Mouse (Mus musculus): ENCODE results near the gene Eif1. TPM values are rescaled to one million over a fixed set of nuclear protein-coding genes. Genes with fewer than 3 reads are reported as not detected.
"Not testable (repeated sequence)": the region's sequence is repeated elsewhere in the genome, so short reads cannot be mapped to it uniquely, and the experiment has no call there.

Gene Eif1
- polyA plus RNA-seq, 1 experiment from 2014 or later, result 1,791 TPM

DNA sequence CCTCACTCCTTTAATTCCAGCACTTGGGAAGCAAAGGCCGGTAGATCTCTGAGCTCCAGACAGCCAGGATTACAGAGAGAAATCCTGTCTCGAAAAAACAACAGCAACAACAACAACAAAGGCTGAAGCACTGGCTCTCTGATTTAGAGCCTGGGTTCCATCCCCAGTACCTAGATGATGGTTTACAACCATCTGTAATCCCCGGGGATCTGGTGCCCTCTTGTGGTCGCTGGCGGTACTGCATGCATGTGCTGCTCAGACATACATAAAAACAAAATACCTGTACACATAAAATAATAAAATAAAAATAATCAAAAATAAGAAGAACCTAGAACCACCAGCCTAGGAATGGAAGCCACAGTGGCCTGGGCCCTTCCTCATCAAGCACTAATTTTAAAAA lies 19.4 kb upstream of the Eif1 start:
- WGBS, result 13% methylated on average over 5 of the region's 5 CpGs
- no peaks in the 10 kb centered on the region for H3K27me3 ChIP-seq (ENCODE audit: control insufficient read depth, insufficient read depth, low read length)
- 0 out of 2 replicates have a peak, but pooled peaks cover 3% of the 10 kb centered on the region for H3K4me1 ChIP-seq (replicated peaks; ENCODE audit: control insufficient read depth, insufficient read depth, low read length)
- no peaks in the 10 kb centered on the region for H3K36me3 ChIP-seq (ENCODE audit: control insufficient read depth, insufficient read depth, low read length)
- no peaks in the 10 kb centered on the region for H3K9me3 ChIP-seq (ENCODE audit: control insufficient read depth, low read length)
- no peak overlapping the region for H3K4me2 ChIP-seq (ENCODE audit: low read depth, low read length, severe bottlenecking)
- no peak for ATAC-seq (replicated peaks; ENCODE audit: low FRiP score)
- H3K27ac ChIP-seq (ENCODE audit: low read depth, low read length), result no peak overlapping the region
- H3K9ac ChIP-seq (ENCODE audit: low read length), result no peak overlapping the region
- no peak overlapping the region for H3K4me3 ChIP-seq (ENCODE audit: low read depth, low read length)
- peak; percentile 88 for DNase-seq (ENCODE audit: low spot score)

DNA sequence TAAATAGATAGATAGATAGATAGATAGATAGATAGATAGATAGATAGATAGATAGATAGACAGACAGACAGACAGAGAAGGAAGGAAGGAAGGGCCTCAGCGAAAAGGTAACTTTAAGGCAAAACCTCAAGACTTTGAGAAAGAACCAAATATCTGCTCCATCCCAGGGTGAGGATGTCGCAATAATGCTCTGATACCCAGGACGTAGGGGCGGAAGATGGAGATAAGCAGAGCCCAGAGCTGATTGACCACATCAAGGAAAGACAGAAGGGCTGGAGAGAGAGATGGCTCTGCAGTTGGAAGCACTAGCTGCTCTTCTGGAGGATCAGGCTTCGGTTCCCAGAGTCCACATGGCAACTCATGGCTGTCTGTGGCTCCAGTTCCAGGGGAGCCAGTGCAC lies 18.4 kb upstream of the Eif1 start:
- Histone ChIP-seq H3K9me3 (ENCODE audit: control insufficient read depth, low read length) (no peaks in the 10 kb centered on the region), H3K27me3 (ENCODE audit: control insufficient read depth, insufficient read depth, low read length) (no peaks in the 10 kb centered on the region), H3K27ac (ENCODE audit: low read depth, low read length) (no peak overlapping the region), H3K9ac (ENCODE audit: low read length) (no peak overlapping the region), H3K36me3 (ENCODE audit: control insufficient read depth, insufficient read depth, low read length) (no peaks in the 10 kb centered on the region), H3K4me1 (replicated peaks; ENCODE audit: control insufficient read depth, insufficient read depth, low read length) (0 out of 2 replicates have a peak, but pooled peaks cover 3% of the 10 kb centered on the region), H3K4me2 (ENCODE audit: low read depth, low read length, severe bottlenecking) (no peak overlapping the region), H3K4me3 (ENCODE audit: low read depth, low read length) (no peak overlapping the region)
- 86% methylated on average over 5 of the region's 5 CpGs for WGBS
- DNase-seq (ENCODE audit: low spot score) (no peak), ATAC-seq (replicated peaks; ENCODE audit: low FRiP score) (no peak)

DNA sequence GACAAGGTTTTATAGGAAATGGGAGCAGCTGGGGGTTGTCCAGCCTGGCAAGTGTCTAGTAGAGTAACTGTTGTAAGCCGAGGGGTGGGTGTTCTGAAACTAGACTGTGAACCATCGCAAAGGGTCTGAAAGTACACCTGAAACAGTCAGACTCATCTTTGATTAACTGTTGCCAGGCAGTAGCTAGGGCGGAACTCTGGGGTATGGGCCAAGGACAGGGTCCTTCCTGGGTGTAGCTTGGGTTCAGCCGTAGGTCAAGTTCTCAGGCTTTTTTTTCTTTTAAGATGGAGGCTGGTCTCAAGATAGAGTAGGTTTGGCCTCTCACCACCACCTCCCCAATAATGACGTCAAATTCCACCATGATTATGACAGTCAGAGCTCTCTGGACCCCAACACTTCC lies 11.8 kb upstream of the Eif1 start:
- Histone ChIP-seq H3K27ac (ENCODE audit: low read depth, low read length) (no peak overlapping the region), H3K4me3 (ENCODE audit: low read depth, low read length) (no peak overlapping the region), H3K36me3 (ENCODE audit: control insufficient read depth, insufficient read depth, low read length) (no peaks in the 10 kb centered on the region), H3K27me3 (ENCODE audit: control insufficient read depth, insufficient read depth, low read length) (no peaks in the 10 kb centered on the region), H3K4me2 (ENCODE audit: low read depth, low read length, severe bottlenecking) (no peak overlapping the region), H3K9me3 (ENCODE audit: control insufficient read depth, low read length) (no peaks in the 10 kb centered on the region), H3K4me1 (replicated peaks; ENCODE audit: control insufficient read depth, insufficient read depth, low read length) (peaks cover 3% of the 10 kb centered on the region; the same call in 1 of the 2 replicates), H3K9ac (ENCODE audit: low read length) (no peak overlapping the region)
- ATAC-seq (replicated peaks; ENCODE audit: low FRiP score) (no peak), DNase-seq (ENCODE audit: low spot score) (no peak)
- WGBS, result 93% methylated on average over 5 of the region's 5 CpGs

DNA sequence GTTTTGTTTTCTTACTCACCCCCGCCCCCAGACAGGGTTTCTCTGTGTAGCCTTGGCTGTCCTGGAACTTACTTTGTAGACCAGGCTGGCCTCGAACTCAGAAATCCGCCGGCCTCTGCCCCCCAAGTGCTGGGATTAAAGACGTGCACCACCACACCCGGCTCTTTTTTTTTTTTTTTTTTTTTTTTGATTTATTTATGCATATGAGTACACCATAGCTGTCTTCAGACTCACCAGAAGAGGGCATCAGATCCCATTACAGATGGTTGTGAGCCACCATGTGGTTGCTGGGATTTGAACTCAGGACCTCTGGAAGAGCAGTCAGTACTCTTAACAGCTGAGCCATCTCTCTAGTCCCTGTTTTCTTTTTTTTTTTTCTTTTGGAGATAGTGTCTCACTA lies 11.0 kb upstream of the Eif1 start:
- DNase-seq (ENCODE audit: low spot score); H3K9me3 ChIP-seq (ENCODE audit: control insufficient read depth, low read length); H3K4me2 ChIP-seq (ENCODE audit: low read depth, low read length, severe bottlenecking); H3K4me1 ChIP-seq (replicated peaks; ENCODE audit: control insufficient read depth, insufficient read depth, low read length); H3K9ac ChIP-seq (ENCODE audit: low read length); H3K27ac ChIP-seq (ENCODE audit: low read depth, low read length); H3K4me3 ChIP-seq (ENCODE audit: low read depth, low read length); ATAC-seq (replicated peaks; ENCODE audit: low FRiP score); H3K27me3 ChIP-seq (ENCODE audit: control insufficient read depth, insufficient read depth, low read length); H3K36me3 ChIP-seq (ENCODE audit: control insufficient read depth, insufficient read depth, low read length): not testable (repeated sequence)
- WGBS, result 86% methylated on average over 6 of the region's 6 CpGs

DNA sequence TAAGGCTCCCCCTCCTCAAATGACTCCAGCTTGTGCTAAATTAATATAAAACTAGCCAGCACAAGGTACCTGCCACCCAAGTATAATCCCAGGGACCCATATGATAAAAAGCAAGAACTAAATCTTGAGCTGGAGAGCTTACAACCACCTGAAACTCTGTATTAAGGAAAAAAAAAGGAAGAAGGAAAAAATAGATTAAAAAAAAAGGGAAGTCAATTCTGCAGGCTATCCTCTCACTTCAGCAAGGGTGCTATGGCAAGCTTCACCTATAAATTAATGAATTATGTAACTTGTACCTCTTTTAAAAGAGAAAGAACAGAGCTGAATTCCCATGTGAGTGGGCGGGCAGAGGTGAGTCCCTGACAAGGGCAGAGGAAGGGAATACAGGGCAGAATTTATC lies 8.0 kb upstream of the Eif1 start:
- no peak overlapping the region for H3K9ac ChIP-seq (ENCODE audit: low read length)
- DNase-seq (ENCODE audit: low spot score) (no peak), ATAC-seq (replicated peaks; ENCODE audit: low FRiP score) (no peak)
- peaks cover 3% of the 10 kb centered on the region; the same call in 1 of the 2 replicates for H3K4me1 ChIP-seq (replicated peaks; ENCODE audit: control insufficient read depth, insufficient read depth, low read length)
- H3K27ac ChIP-seq (ENCODE audit: low read depth, low read length), result no peak overlapping the region
- H3K36me3 ChIP-seq (ENCODE audit: control insufficient read depth, insufficient read depth, low read length), result no peaks in the 10 kb centered on the region
- no peaks in the 10 kb centered on the region for H3K27me3 ChIP-seq (ENCODE audit: control insufficient read depth, insufficient read depth, low read length)
- no peak overlapping the region for H3K4me2 ChIP-seq (ENCODE audit: low read depth, low read length, severe bottlenecking)
- WGBS, result 89% methylated on average over 1 of the region's 1 CpGs
- H3K4me3 ChIP-seq (ENCODE audit: low read depth, low read length), result no peak overlapping the region
- H3K9me3 ChIP-seq (ENCODE audit: control insufficient read depth, low read length), result no peaks in the 10 kb centered on the region

DNA sequence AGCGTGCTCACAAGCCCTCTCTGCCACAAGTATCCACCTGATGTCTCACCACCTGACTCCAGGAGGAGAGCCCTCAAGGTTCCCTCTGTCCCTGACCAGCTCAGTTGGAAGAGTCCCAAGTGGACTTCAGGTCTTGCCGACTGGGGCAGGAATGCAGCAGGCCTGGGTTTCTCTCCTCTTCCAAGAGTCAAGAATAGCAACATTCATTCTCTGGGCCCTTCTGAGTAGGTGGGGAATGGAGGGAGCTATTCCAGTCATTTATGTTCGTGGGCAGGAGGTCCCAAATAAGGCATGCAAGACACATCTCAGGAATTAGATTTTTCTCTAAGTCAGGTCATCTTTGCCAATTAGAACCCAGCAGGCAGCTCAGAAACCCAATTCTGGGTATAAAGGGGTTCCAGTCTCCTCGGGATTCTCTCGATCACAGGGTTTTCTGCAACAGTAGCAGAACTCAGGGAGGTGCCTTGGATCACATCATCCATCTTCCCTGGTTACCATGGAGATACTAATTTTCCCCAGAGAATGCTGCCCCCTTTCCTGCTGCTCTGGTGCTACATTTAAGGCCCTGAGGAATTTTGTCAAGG lies 7.5 kb upstream of the Eif1 start:
- H3K9me3 ChIP-seq (ENCODE audit: control insufficient read depth, low read length), result no peaks in the 10 kb centered on the region
- no peak overlapping the region for H3K27ac ChIP-seq (ENCODE audit: low read depth, low read length)
- DNase-seq (ENCODE audit: low spot score) (no peak), ATAC-seq (replicated peaks; ENCODE audit: low FRiP score) (no peak)
- no peak overlapping the region for H3K9ac ChIP-seq (ENCODE audit: low read length)
- no peaks in the 10 kb centered on the region for H3K27me3 ChIP-seq (ENCODE audit: control insufficient read depth, insufficient read depth, low read length)
- no peak overlapping the region for H3K4me2 ChIP-seq (ENCODE audit: low read depth, low read length, severe bottlenecking)
- 44% methylated on average over 5 of the region's 5 CpGs for WGBS
- H3K4me3 ChIP-seq (ENCODE audit: low read depth, low read length), result no peak overlapping the region
- peaks cover 3% of the 10 kb centered on the region; the same call in 1 of the 2 replicates for H3K4me1 ChIP-seq (replicated peaks; ENCODE audit: control insufficient read depth, insufficient read depth, low read length)
- H3K36me3 ChIP-seq (ENCODE audit: control insufficient read depth, insufficient read depth, low read length), result no peaks in the 10 kb centered on the region

DNA sequence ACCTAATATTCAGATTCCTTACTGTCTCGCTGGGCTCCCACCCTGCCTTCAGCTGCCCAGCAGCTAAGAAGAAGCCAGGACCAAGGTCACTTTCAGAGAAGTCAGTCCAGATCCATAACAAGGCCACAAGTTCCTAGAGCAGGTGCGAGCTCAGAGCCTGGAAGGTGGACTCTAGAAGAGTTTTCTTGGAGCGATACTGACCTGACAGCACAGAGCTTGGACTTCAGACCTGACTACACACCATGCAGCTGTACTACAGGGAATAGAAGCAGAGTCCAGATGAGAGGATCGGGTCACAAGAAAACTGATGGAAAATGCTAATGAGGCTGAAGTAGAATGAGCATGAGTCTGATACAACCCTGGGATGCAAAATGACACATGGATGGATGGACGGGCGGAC lies 6.3 kb upstream of the Eif1 start:
- DNase-seq (ENCODE audit: low spot score) (no peak), ATAC-seq (replicated peaks; ENCODE audit: low FRiP score) (no peak)
- no peaks in the 10 kb centered on the region for H3K36me3 ChIP-seq (ENCODE audit: control insufficient read depth, insufficient read depth, low read length)
- no peak overlapping the region for H3K4me2 ChIP-seq (ENCODE audit: low read depth, low read length, severe bottlenecking)
- H3K4me1 ChIP-seq (replicated peaks; ENCODE audit: control insufficient read depth, insufficient read depth, low read length), result peaks cover 3% of the 10 kb centered on the region; the same call in 1 of the 2 replicates
- H3K9me3 ChIP-seq (ENCODE audit: control insufficient read depth, low read length), result no peaks in the 10 kb centered on the region
- no peak overlapping the region for H3K27ac ChIP-seq (ENCODE audit: low read depth, low read length)
- no peaks in the 10 kb centered on the region for H3K27me3 ChIP-seq (ENCODE audit: control insufficient read depth, insufficient read depth, low read length)
- no peak overlapping the region for H3K9ac ChIP-seq (ENCODE audit: low read length)
- WGBS, result 92% methylated on average over 6 of the region's 6 CpGs
- H3K4me3 ChIP-seq (ENCODE audit: low read depth, low read length), result no peak overlapping the region

DNA sequence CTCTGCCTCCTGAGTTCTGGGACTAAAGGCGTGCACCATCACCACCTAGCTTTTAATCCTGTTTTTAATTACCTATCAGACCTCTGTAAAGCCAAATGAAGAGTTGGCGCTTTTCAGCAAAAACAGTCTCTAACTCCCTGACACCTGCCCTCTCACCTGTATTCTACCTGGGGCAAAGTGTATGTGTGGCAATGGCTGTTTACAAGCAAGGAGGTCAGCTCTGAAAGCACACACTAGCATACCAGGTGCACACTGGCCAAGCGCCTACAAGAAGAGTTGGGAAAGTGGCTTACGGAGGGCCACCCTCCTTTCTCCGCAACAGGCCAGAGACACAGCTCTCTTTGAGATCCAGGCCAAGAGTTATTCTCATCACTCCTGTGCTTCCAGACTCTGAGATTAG lies 4.2 kb upstream of the Eif1 start:
- no peak for DNase-seq (ENCODE audit: low spot score)
- H3K27ac ChIP-seq (ENCODE audit: low read depth, low read length), result no peak overlapping the region
- H3K4me3 ChIP-seq (ENCODE audit: low read depth, low read length), result no peak overlapping the region
- WGBS, result 94% methylated on average over 5 of the region's 5 CpGs
- H3K4me2 ChIP-seq (ENCODE audit: low read depth, low read length, severe bottlenecking), result no peak overlapping the region
- H3K36me3 ChIP-seq (ENCODE audit: control insufficient read depth, insufficient read depth, low read length), result no peaks in the 10 kb centered on the region
- peaks cover 3% of the 10 kb centered on the region; the same call in 1 of the 2 replicates for H3K4me1 ChIP-seq (replicated peaks; ENCODE audit: control insufficient read depth, insufficient read depth, low read length)
- no peaks in the 10 kb centered on the region for H3K9me3 ChIP-seq (ENCODE audit: control insufficient read depth, low read length)
- ATAC-seq (replicated peaks; ENCODE audit: low FRiP score), result no peak
- H3K9ac ChIP-seq (ENCODE audit: low read length), result no peak overlapping the region
- H3K27me3 ChIP-seq (ENCODE audit: control insufficient read depth, insufficient read depth, low read length), result no peaks in the 10 kb centered on the region

DNA sequence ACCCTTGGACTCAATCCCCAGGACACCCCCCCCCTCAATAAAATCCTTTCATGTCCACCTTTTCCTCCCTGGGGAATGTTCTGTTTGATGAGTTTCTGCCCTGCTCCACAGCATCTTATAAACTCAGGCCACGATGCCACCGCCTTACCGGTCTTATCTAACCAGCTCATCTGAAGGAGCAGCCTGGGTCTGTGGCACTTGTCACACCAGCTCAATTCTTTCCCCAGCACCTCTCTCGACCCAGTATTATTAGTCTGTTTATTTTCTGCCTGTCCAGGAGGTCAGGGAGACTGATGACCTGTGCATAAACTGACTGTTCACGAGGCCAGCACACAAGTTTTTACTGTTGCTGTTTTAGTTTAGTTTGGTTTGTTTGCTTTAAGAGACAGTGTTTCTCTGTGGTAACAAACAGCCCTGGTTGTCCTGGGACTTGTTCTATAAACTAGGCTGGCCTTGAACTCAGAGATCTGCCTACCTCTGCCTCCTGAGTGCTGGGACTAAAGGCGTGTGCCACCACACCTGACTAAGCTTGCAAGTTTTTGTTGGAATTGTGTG lies 1.8 kb upstream of the Eif1 start:
- no peaks in the 10 kb centered on the region for H3K9me3 ChIP-seq (ENCODE audit: control insufficient read depth, low read length)
- peaks cover 4% of the 10 kb centered on the region; the same call in 1 of the 2 replicates for H3K36me3 ChIP-seq (ENCODE audit: control insufficient read depth, insufficient read depth, low read length)
- H3K4me1 ChIP-seq (replicated peaks; ENCODE audit: control insufficient read depth, insufficient read depth, low read length), result 0 out of 2 replicates have a peak, but pooled peaks cover 2% of the 10 kb centered on the region
- no peaks in the 10 kb centered on the region for H3K27me3 ChIP-seq (ENCODE audit: control insufficient read depth, insufficient read depth, low read length)
- no peak overlapping the region for H3K4me3 ChIP-seq (ENCODE audit: low read depth, low read length)
- no peak overlapping the region for H3K27ac ChIP-seq (ENCODE audit: low read depth, low read length)
- ATAC-seq (replicated peaks; ENCODE audit: low FRiP score), result no peak
- WGBS, result 85% methylated on average over 6 of the region's 6 CpGs
- DNase-seq (ENCODE audit: low spot score), result no peak
- H3K4me2 ChIP-seq (ENCODE audit: low read depth, low read length, severe bottlenecking), result no peak overlapping the region
- H3K9ac ChIP-seq (ENCODE audit: low read length), result no peak overlapping the region

All from forebrain, embryonic 11.5 days (tissue).